Mouse (Mus musculus): ENCODE measurements around the gene Wdr26. TPM values are rescaled to one million over a fixed set of nuclear protein-coding genes. Genes with fewer than 3 reads are reported as not detected.

Wdr26 gene
- total and polyA plus RNA-seq, 2 experiments from 2014 or later, result 44.1 to 49.6 TPM

- ATAC-seq (ENCODE audit: low FRiP score), result no peak
- Histone ChIP-seq H3K4me3 (ENCODE audit: low read depth, low read length) (no peak overlapping the region), H3K9me3 (ENCODE audit: low read length) (no peaks in the 10 kb centered on the region), H3K9ac (replicated peaks; ENCODE audit: low read length, poor library complexity, severe bottlenecking) (no peak overlapping the region), H3K4me2 (ENCODE audit: low read depth, low read length, poor library complexity, severe bottlenecking) (no peak overlapping the region), H3K36me3 (ENCODE audit: insufficient read depth, low read length) (peaks cover 40% of the 10 kb centered on the region), H3K4me1 (ENCODE audit: insufficient read depth, low read length) (no peaks in the 10 kb centered on the region), H3K27me3 (ENCODE audit: insufficient read depth, low read length) (no peaks in the 10 kb centered on the region), H3K27ac (ENCODE audit: low read depth, low read length) (no peak overlapping the region)
- DNase-seq (ENCODE audit: low spot score), result no peak
- no peak for TF ChIP-seq CTCF (IDR thresholded peaks at IDR 0.05)
- 97% methylated on average over 4 of the region's 4 CpGs for WGBS
Measured at GRCm38 (mm10) chr1:181188925-181189324, 22.9 kb downstream of the Wdr26 start.

GRCm38 (mm10) chr1:181170210-181170609 is 41.6 kb downstream of the Wdr26 start:
- DNase-seq (ENCODE audit: low spot score) (no peak), ATAC-seq (ENCODE audit: low FRiP score) (no peak)
- Histone ChIP-seq H3K4me3 (ENCODE audit: low read depth, low read length) (no peak overlapping the region), H3K36me3 (ENCODE audit: insufficient read depth, low read length) (peaks cover 29% of the 10 kb centered on the region), H3K9ac (replicated peaks; ENCODE audit: low read length, poor library complexity, severe bottlenecking) (no peak overlapping the region), H3K27me3 (ENCODE audit: insufficient read depth, low read length) (no peaks in the 10 kb centered on the region), H3K27ac (ENCODE audit: low read depth, low read length) (no peak overlapping the region), H3K9me3 (ENCODE audit: low read length) (no peaks in the 10 kb centered on the region), H3K4me1 (ENCODE audit: insufficient read depth, low read length) (no peaks in the 10 kb centered on the region), H3K4me2 (ENCODE audit: low read depth, low read length, poor library complexity, severe bottlenecking) (no peak overlapping the region)
- WGBS, result 88% methylated on average over 8 of the region's 8 CpGs
- TF ChIP-seq CTCF (IDR thresholded peaks at IDR 0.05), result no peak

- H3K4me1 ChIP-seq (ENCODE audit: insufficient read depth, low read length), result no peaks in the 10 kb centered on the region
- no peaks in the 10 kb centered on the region for H3K27me3 ChIP-seq (ENCODE audit: insufficient read depth, low read length)
- H3K9me3 ChIP-seq (ENCODE audit: low read length), result no peaks in the 10 kb centered on the region
- no peak for DNase-seq (ENCODE audit: low spot score)
- no peak overlapping the region for H3K4me3 ChIP-seq (ENCODE audit: low read depth, low read length)
- WGBS, result 86% methylated on average over 3 of the region's 3 CpGs
- TF ChIP-seq CTCF (IDR thresholded peaks at IDR 0.05), result no peak
- H3K4me2 ChIP-seq (ENCODE audit: low read depth, low read length, poor library complexity, severe bottlenecking), result no peak overlapping the region
- peaks cover 32% of the 10 kb centered on the region for H3K36me3 ChIP-seq (ENCODE audit: insufficient read depth, low read length)
- H3K27ac ChIP-seq (ENCODE audit: low read depth, low read length), result no peak overlapping the region
- ATAC-seq (ENCODE audit: low FRiP score), result no peak
- no peak overlapping the region for H3K9ac ChIP-seq (replicated peaks; ENCODE audit: low read length, poor library complexity, severe bottlenecking)
Measured at GRCm38 (mm10) chr1:181168377-181168776, 43.4 kb downstream of the Wdr26 start.

- Histone ChIP-seq H3K4me2 (ENCODE audit: low read depth, low read length, poor library complexity, severe bottlenecking) (no peak overlapping the region), H3K27ac (ENCODE audit: low read depth, low read length) (no peak overlapping the region), H3K9ac (replicated peaks; ENCODE audit: low read length, poor library complexity, severe bottlenecking) (no peak overlapping the region), H3K36me3 (ENCODE audit: insufficient read depth, low read length) (peaks cover 37% of the 10 kb centered on the region), H3K4me3 (ENCODE audit: low read depth, low read length) (no peak overlapping the region), H3K27me3 (ENCODE audit: insufficient read depth, low read length) (no peaks in the 10 kb centered on the region), H3K4me1 (ENCODE audit: insufficient read depth, low read length) (no peaks in the 10 kb centered on the region), H3K9me3 (ENCODE audit: low read length) (no peaks in the 10 kb centered on the region)
- TF ChIP-seq CTCF (IDR thresholded peaks at IDR 0.05), result no peak
- ATAC-seq (ENCODE audit: low FRiP score) (no peak), DNase-seq (ENCODE audit: low spot score) (no peak)
- WGBS, result 76% methylated on average over 2 of the region's 2 CpGs
Measured at GRCm38 (mm10) chr1:181167816-181168215, 44.0 kb downstream of the Wdr26 start.

- 35% methylated on average over 5 of the region's 5 CpGs for WGBS
- ATAC-seq (ENCODE audit: low FRiP score) (no peak), DNase-seq (ENCODE audit: low spot score) (no peak)
- H3K4me1 ChIP-seq (ENCODE audit: insufficient read depth, low read length), result peaks cover 4% of the 10 kb centered on the region; the same call in 1 of the 2 replicates
- no peaks in the 10 kb centered on the region for H3K36me3 ChIP-seq (ENCODE audit: insufficient read depth, low read length)
- H3K9ac ChIP-seq (replicated peaks; ENCODE audit: low read length, poor library complexity, severe bottlenecking), result peak overlapping the region; percentile 88
- no peaks in the 10 kb centered on the region for H3K9me3 ChIP-seq (ENCODE audit: low read length)
- no peaks in the 10 kb centered on the region for H3K27me3 ChIP-seq (ENCODE audit: insufficient read depth, low read length)
- peak overlapping the region; percentile 72 for H3K4me2 ChIP-seq (ENCODE audit: low read depth, low read length, poor library complexity, severe bottlenecking)
- no peak for TF ChIP-seq CTCF (IDR thresholded peaks at IDR 0.05)
- H3K27ac ChIP-seq (ENCODE audit: low read depth, low read length), result peak overlapping the region; percentile 85; the same call in 1 of the 2 replicates
- peak overlapping the region; percentile 97 for H3K4me3 ChIP-seq (ENCODE audit: low read depth, low read length)
Measured at GRCm38 (mm10) chr1:181151541-181151940, 60.3 kb downstream of the Wdr26 start.

- peak overlapping the region; percentile 72 for H3K4me2 ChIP-seq (ENCODE audit: low read depth, low read length, poor library complexity, severe bottlenecking)
- no peak for TF ChIP-seq CTCF (IDR thresholded peaks at IDR 0.05)
- ATAC-seq (ENCODE audit: low FRiP score) (peak; percentile 92), DNase-seq (ENCODE audit: low spot score) (peak; percentile 94)
- peaks cover 4% of the 10 kb centered on the region; the same call in 1 of the 2 replicates for H3K4me1 ChIP-seq (ENCODE audit: insufficient read depth, low read length)
- no peaks in the 10 kb centered on the region for H3K36me3 ChIP-seq (ENCODE audit: insufficient read depth, low read length)
- no peaks in the 10 kb centered on the region for H3K27me3 ChIP-seq (ENCODE audit: insufficient read depth, low read length)
- peak overlapping the region; percentile 97 for H3K4me3 ChIP-seq (ENCODE audit: low read depth, low read length)
- no peaks in the 10 kb centered on the region for H3K9me3 ChIP-seq (ENCODE audit: low read length)
- under 1% methylated on average over 54 of the region's 59 CpGs for WGBS
- peak overlapping the region; percentile 88 for H3K9ac ChIP-seq (replicated peaks; ENCODE audit: low read length, poor library complexity, severe bottlenecking)
- H3K27ac ChIP-seq (ENCODE audit: low read depth, low read length), result peak overlapping the region; percentile 85
Measured at GRCm38 (mm10) chr1:181150827-181151534, 60.8 kb downstream of the Wdr26 start.

All from midbrain, postnatal 0 days (tissue).